Mouse (Mus musculus) lung, adult 18-20 months (tissue): ENCODE results near the gene Gtf3a.
"Not testable (repeated sequence)": the region's sequence is repeated elsewhere in the genome, so short reads cannot be mapped to it uniquely, and the experiment has no call there.

Source experiments
- DNase-seq, 2 experiments: peaks; one replicate each; pipeline ENCODE4 v3.0.0; 2022; ENCODE audit warnings: mixed read lengths in 2 of 2

The Gtf3a gene

DNA sequence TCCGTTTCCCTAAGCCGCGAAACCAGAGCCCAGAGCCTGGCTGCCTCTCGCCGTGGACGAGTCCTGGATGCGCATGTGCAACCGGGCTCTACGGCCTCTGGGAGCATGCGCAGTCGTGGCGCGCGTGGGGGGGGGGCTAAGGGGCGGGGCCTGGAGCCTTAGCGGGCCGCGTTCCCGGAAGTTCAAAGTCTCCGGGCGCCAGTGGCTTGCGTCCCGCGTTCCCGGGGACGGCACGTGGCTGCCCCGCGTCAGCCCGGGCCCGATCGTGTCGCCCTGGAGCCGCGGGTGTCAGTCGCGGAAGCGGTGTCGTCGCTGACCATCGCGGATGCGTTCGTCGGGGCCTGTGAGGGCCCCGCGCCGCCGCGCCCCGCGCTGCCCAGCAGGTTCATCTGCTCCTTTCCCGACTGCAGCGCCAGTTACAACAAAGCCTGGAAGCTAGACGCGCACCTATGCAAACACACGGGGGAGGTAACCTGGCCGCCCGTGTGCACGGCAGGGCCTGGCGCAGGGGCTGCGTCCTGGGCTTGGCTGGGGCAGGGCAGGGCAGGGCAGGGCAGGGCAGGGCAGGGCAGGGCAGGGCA lies at the start of gene Gtf3a:
Gene Gtf3a, plus strand, starts transcription at position 150 of the 581 bp plus-strand sequence.
- peak; percentile 76 to 79 for DNase-seq

GRCm38 (mm10) chr5:146900331-146900730 lies 48.1 kb upstream of the Gtf3a start:
- no peak for DNase-seq

DNA sequence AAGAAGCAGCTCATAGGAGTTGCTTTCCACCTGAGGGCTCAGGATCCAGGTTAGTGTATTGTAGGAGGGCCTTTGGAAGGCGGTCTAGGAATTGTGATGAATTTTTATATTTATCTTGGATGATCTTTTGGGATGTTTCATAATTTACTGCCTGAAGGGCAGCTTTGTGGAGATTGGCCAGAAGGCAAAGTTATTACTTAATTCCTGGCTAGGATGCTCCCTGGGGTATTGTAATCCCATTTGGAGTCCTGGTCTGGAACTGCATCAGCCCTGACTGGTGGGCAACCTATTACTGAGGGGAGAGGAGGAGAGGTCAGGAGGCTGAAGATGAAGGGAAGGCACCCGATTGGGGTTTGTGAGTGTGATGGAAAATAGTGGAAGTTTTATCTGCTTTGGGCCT lies 47.0 kb upstream of the Gtf3a start:
- DNase-seq = no peak

- peak; percentile 67 to 77 for DNase-seq
These were observed 44.1 kb upstream of the Gtf3a start for GRCm38 (mm10) chr5:146904404-146904803.

GRCm38 (mm10) chr5:146905486-146906172 lies 42.8 kb upstream of the Gtf3a start:
- DNase-seq = peak; percentile 64

GRCm38 (mm10) chr5:146907533-146907932 lies 40.9 kb upstream of the Gtf3a start:
- peak in 1 of 2 experiments; percentile 11 for DNase-seq

GRCm38 (mm10) chr5:146908629-146909028 lies 39.8 kb upstream of the Gtf3a start:
- DNase-seq = no peak

DNA sequence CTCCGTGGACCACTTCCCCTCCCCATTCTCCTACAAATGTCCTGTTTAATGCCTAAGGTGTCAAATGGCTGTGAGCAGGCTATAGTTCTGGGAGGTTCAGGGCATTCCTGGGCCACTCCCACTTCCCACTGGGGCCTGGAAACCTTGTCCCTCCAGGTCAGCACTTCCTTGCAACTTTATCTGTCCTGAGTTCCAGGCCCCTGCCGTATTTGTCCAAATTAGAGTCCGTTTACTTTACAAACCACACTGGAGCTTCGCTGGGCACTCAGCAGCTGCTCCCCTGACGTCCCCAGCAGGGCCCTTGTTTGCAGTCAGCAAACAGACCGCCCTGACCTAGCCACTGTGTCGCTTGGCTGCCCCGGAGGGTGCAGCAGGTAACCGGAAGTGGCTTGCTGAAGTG lies 36.3 kb upstream of the Gtf3a start:
- DNase-seq = peak; percentile 44 to 71

DNA sequence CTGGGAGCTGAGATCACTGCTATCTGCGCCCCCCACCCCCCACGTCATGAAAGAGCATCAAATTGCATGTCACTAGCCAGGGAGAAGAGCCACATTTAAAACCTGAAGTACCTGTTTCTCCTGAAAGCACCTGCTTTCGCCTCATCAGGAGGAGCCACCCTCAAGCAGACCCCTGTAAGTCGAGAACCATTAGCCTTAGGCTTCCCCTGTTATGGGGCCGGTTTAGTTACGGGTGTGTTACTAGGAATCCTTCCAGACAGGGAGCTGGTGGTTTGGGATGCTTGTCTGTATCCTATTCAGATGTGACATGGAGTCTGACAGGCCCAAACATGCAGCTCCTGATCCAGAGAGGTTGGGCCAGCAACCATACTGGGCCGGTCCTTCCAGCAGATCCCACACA lies 35.1 kb upstream of the Gtf3a start:
- DNase-seq = no peak

DNA sequence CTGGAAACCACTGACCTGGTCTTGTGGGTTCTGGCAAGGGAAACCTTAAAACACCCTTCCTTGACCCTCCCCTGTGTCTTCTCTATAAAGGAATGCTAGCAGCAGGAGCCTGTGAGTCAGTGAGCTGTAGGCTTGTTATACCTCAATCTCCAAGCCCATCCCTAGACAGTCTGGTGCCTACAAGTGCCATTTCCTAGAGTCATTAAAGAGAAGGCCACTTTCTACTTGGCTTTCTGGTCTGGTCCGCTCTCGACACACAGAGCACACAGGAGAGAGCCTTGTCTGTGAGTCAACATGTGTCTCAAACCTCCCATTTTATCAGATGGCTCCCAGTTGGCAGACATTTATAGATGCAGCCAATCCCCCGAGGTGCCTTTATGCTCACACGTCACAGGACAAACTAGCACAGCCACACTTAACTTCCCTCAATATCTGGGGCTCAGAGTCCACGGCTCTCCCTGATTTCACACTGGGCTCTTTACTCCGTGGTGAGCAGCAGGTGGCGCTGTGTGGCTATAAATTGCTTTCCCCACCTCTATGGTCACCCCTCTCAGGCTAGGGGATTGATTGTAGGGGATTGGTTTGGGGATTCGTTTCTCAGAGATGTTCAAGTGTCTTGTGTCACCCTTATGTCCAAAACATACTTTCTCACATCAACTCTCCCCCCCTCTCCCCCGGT lies 34.2 kb upstream of the Gtf3a start:
- peak; percentile 41 to 43 for DNase-seq

DNA sequence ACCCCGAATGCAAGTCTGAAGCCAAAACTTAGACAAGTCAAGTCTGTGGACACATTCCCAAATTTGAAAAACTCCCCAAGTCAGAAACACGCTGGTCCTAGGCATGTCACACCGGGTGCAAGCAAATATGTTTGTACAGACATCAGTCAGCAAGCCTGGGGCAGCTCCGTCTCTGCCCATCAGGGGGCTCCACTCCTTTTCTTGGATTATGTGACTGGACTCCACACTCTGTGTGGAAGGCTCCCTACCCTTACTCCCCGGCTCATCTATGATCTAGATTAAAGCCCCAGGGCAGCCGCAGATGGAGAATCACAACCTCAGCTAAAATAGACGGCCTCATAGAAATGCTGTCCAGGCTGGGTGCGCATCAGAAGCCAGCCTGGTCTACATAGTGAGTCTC lies 32.2 kb upstream of the Gtf3a start:
- no peak for DNase-seq

DNA sequence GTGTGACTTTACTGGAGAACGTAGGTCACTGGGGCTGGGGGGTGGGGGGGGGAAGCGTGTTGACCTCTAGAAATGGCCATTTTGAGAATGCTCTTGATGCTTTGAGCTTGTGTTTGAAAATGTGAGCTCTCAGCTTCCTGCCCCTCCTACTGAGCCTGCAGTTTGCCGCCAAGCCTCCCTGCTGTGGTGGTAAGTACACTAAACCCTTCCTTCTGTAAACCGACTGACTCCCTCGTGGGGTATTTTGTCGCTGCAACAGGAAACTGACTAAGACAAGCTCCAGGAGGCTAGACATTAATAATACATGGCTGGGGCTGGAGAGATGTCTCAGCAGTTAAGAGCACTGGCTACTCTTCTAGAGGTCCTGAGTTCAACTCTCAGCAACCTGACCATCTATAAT lies 31.7 kb upstream of the Gtf3a start:
- DNase-seq = no peak

DNA sequence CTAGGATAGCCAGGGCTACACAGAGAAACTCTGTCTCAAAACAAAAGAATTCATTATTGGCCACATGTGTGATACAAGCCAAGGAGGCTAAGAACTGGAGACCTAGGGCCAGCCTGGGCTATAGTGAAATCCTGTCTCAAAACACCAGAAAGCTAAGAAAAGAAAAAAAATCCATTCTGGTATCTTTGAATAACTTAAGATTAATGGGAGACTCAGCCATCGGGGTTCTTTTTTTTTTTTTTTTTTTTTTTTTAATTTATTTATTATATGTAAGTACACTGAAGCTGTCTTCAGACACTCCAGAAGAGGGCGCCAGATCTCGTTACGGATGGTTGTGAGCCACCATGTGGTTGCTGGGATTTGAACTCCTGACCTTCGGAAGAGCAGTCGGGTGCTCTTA lies 31.1 kb upstream of the Gtf3a start:
- not testable (repeated sequence) for DNase-seq

DNA sequence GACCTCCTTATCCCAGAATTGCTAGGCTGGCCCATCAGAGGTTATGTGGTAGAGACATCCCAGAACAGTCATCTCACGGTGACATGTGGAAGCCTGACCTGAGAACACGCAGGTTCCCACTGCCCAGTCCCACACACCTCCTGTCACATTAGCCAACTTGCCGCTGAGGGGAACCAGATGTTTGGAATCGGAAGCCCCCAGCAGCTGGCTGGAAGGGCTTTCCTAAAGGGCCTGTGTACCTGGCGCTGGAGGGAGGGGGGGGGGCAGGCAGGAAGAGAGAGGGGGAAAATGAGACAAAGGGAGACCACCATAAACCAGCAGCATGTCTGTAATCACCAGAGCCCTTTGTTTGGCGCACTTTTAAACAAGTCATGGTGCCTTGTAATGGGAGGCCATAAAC lies 28.6 kb upstream of the Gtf3a start:
- DNase-seq = no peak

DNA sequence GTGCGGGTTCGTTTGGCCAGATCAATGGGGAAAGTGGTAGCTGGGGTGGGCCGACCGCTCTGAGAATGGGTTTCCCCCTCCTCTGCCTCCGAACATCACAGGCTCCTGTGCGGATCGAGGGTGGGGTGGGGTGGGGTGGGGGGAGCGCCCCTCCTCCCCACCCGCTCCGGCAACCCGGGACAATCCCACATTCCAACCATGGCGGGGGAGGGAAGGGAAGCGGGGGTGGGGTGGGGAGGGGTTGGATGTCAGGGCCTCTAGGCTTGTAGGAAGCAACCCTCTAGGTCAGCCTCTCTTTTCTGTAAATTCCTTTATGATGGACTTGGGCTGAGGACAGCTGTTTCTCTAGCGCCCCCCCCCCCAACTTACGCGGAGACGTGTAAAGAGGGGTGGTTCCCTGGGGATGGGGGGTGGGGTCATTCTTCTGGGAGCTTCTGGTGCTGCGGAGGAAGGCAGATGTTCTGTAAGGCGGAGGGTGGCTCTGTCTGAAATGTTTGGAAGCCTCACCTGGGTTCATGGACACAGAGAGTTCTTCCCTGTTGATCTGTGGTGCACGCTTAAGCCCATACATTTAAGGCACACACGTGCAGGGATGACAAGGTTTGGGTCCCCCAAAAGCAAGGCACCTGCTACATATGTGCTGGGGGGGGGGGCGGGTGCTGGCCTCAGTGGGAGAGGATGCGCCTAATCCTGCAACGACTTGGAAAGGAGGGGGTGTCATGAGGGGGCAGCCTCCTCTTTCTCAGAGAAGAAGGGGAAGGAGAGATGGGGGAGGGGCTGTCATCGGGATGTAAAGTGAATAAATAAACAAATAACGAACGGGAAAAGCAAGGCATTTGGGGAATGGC lies 27.9 kb upstream of the Gtf3a start:
- no peak for DNase-seq

DNA sequence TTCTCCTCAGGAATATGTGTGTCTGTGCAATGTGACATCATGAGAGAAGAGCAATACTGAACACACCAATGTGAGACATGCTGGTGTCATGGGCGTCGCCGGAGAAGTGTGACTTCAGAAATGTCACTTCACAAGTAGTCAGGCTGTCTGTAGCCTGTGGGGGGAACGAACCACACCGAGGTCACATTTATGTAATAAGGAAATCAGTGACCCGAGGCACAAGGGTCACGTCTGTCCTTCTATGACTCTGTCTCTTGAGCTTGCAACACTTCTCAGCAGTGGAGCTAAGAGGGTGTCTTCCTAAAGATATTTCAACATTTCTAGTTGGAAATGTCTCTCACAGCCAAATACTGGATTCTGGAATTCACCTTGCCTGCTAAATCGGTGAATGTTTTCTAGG lies 27.2 kb upstream of the Gtf3a start:
- DNase-seq = no peak

DNA sequence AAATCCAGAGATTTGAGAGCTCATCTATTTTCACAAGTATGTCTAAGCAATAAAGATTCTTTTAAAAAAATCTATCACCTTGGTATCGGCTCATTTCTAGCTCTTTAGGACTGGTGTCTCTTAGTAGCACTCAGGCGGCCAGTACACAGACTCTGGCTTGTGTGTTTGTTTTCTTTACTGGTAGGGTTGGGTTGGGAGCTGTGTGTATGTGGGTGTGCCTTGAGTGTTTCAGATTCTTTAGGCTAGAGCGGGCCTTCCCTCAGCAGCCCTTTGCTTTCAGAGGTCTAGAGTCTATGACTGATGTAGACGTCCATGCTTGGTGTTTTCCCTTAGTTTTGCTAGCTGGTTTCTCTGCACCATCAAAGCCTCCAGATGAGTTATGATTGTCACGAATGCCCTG lies 24.9 kb upstream of the Gtf3a start:
- no peak for DNase-seq

DNA sequence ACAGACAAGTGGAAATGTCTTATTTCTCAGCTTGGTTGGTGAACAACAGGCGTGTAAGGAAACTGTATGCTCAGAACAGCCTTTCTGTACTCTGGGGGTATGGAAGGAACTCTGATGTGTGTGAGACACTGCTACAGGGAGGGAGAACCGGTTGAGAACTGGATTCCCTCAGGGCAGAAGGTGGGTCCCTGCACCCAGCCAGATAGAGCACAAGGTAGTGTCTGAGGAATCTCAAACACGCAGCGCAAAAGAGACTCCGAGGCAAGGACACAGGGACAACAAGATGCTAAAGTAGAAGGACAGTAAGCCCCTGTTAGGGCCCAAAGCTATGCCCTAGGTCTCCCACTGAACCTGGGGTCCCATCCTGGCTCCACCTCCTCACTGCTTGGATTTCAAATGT lies 21.8 kb upstream of the Gtf3a start:
- no peak for DNase-seq

GRCm38 (mm10) chr5:146931422-146931821 lies 17.0 kb upstream of the Gtf3a start:
- no peak for DNase-seq

GRCm38 (mm10) chr5:146931904-146932553 lies 16.4 kb upstream of the Gtf3a start:
- DNase-seq = no peak

DNA sequence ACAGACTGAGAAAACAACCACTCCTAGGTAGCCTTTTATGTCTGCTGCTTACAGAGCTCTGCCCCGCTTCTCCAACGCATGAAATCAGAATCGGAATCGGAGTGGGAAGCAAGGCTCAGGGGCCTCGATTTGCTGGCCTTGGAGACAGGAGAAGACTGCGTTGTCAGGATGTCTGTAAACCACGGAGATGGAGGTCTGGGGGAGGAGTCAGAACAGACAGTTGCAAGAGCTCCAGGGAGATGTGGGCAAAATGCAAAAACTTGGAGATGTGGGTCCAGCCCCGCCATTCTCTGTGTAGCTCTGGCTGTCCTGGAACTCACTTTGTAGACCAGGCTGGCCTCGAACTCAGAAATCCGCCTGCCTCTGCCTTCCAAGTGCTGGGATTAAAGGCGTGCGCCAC lies 15.0 kb upstream of the Gtf3a start:
- no peak for DNase-seq
